Mouse (Mus musculus) hindlimb bud, embryonic 11.5 days (tissue): ENCODE data around the gene Atp5e.

Source experiments
- DNase-seq: peaks from one replicate; pipeline ENCODE4 v3.0.0-alpha.2; 2012; ENCODE audit warnings: low read depth, low spot score; ENCODE audit errors: extremely low spot score

Atp5e gene

DNA sequence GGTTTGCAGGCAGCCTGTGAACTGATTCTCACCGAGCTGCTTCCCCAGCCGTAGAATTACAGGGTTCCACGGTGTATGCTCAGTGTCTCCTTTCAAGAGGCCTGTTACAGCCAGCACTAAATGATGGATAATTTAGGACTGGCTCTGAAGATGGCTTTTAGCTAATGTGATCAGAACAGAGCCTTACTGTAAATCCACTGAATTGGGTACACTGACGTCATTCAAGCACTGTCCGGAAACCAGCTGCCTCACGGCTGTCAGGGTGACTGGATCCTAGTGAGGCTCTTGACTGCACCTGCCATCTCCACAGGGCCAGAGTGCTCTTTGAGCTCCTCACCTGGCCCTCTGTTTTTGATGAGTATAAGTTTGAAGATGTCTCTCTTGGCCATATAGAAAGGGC lies 42.8 kb downstream of the Atp5e start:
- no peak for DNase-seq

DNA sequence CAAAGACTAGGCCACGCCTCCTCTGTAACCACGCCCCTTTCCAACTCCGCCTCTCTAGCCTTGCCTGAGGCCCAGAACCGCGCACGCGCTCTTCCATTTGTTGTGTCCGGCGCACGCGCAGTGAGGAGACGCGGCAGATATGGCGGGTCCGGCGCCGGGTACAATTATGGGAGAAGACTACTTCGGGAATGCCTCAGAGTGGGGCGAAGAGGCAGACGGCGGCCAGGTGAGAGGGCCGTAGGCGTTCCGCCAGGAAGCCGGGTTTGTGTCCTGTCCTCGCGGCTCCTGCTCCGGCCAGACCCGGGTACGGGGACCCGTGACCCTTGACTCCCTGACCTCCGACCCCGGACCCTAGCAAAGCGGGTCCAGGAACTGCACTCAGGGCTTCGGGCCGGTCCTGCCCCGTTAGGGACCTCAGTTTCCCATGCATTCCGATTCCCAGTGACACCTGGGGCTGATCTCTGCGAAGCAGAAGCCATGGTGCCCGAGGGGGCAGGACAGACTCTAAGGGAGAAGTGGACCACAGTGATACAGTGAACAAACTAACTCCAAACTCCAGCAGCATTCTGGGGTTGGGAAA lies 48.1 kb downstream of the Atp5e start, which contains the start of gene Nelfcd:
Gene Nelfcd (plus strand): TSS at position 74 of the 580 bp plus-strand sequence.
- peak; percentile 85 for DNase-seq

DNA sequence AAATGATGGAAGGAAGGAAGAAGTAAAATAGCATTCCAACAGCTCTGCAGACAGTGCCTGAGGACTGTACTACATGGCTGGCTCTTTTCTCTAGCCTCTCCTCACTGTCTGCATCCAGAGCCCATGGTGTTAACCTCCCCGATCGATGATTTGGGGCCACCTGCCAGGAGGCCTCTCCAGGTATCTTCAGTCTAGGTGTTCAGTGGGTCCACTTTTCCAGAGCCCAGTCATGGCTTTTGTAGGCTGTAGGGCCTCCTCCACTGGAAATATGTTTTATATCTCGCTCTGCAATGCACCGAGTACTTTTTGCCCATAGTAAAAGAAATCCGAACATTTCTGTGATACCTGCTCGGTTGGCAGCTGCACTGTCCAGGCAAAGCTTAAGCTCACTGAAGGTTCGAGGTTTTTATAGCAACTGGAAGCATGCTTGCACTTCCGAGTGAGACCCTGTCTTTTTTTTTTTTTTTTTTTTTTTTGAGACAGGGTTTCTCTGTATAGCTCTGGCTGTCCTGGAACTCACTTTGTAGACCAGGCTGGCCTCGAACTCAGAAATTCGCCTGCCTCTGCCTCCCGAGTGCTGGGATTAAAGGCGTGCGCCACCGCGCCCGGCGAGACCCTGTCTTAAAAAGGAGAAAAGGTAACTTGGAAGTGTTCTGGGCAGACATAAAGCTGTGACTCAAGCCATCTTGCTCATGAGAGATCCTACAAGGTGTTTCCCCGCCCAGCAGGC lies 48.7 kb downstream of the Atp5e start:
- no peak for DNase-seq

DNA sequence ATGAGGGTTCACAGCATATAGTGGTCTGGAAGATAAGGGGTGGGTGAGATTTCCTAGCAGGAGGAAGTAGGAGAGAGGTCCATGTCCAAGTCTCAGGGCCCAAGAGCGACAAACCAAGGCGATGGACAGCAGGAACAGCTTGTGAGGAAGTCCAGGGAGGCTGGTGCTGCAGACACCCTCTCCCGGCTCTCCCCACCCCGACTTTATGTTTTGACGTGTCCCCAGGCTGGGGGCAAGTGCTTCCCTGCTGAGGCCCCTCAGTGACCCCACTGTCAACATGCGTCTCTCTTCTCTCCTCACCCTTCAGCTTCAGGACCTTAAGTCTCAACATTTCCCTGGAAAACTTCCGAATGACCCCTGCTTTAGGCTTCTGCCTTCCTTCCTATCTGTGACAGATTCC lies 50.8 kb downstream of the Atp5e start:
- DNase-seq: no peak
